Mouse (Mus musculus): ENCODE data around the gene Ugt1a6a.

GRCm38 (mm10) chr1:88200456-88200855, 65.8 kb downstream of the Ugt1a6a start, which contains the start of gene Ugt1a2:
- TF ChIP-seq CTCF (IDR thresholded peaks at IDR 0.05; ENCODE audit: low read depth, low read length) (no peak), POLR2A (IDR thresholded peaks at IDR 0.05; ENCODE audit: borderline replicate concordance, low read depth, low read length) (no peak)

Measured in bone marrow macrophage, adult 2 months (primary cell).